Mouse (Mus musculus) lung, embryonic 16.5 days (tissue): ENCODE measurements around the gene Klhl35. TPM values are rescaled to one million over a fixed set of nuclear protein-coding genes. Genes with fewer than 3 reads are reported as not detected.

Experiments used
- ATAC-seq: fragments of 200-750 bp; cut with Nextera tagmentation; 2 replicates; pipeline ENCODE4 v1.8.0; 2017; ENCODE audit warnings: low read depth, mild to moderate bottlenecking, moderate library complexity
- H3K27ac ChIP-seq: fragments of 300-500 bp; sonication (generic); 2 replicates; pipeline ENCODE4 v1.5.1; 2014; ENCODE audit warnings: mild to moderate bottlenecking, control low read depth, low read length
- H3K27me3 ChIP-seq: fragments of 300-500 bp; sonication (generic); 2 replicates; pipeline ENCODE4 v1.6.1; 2014; ENCODE audit warnings: low read depth, low read length, mixed read lengths; ENCODE audit not compliant: control insufficient read depth, insufficient read depth
- H3K36me3 ChIP-seq: fragments of 300-500 bp; sonication (generic); 2 replicates; pipeline ENCODE4 v1.6.1; 2014; ENCODE audit warnings: low read length; ENCODE audit not compliant: control insufficient read depth, insufficient read depth
- H3K4me1 ChIP-seq: fragments of 300-500 bp; sonication (generic); replicated peaks from 2 replicates; pipeline ENCODE4 v1.6.1; 2014; ENCODE audit warnings: low read length, mixed read lengths; ENCODE audit not compliant: control insufficient read depth, insufficient read depth
- H3K4me2 ChIP-seq: fragments of 300-500 bp; sonication (generic); 2 replicates; pipeline ENCODE4 v1.6.1; 2014; ENCODE audit warnings: low read depth, low read length, control low read depth
- H3K4me3 ChIP-seq: fragments of 300-500 bp; sonication (generic); 2 replicates; pipeline ENCODE4 v1.5.1; 2014; ENCODE audit warnings: mild to moderate bottlenecking, low read length, control low read depth
- H3K9ac ChIP-seq: fragments of 300-500 bp; sonication (generic); 2 replicates; pipeline ENCODE4 v1.6.1; 2014; ENCODE audit warnings: low read length, control low read depth
- H3K9me3 ChIP-seq: fragments of 300-500 bp; sonication (generic); 2 replicates; pipeline ENCODE4 v1.6.1; 2016; ENCODE audit warnings: low read length; ENCODE audit not compliant: control insufficient read depth
- WGBS: fragments of 180-500 bp; shearing (Covaris S2); extraction: QIAGEN DNeasy Blood & Tissue Kit; methylation state at CpG from one replicate; pipeline ENCODE4 v1.1.7; 2014; 5-methylcytosine and 5-hydroxymethylcytosine counted together
- polyA plus RNA-seq: library from polyadenylated mRNA; unstranded; fragments of >200 nt; fragmentation: Nextera tagmentation; extraction: Ambion mirVana; gene quantifications from 2 replicates; pipeline ENCODE4 v1.2.1, GENCODE M21; 2015

Klhl35 gene
- polyA plus RNA-seq, 1 experiment from 2014 or later: 0.30 TPM

DNA sequence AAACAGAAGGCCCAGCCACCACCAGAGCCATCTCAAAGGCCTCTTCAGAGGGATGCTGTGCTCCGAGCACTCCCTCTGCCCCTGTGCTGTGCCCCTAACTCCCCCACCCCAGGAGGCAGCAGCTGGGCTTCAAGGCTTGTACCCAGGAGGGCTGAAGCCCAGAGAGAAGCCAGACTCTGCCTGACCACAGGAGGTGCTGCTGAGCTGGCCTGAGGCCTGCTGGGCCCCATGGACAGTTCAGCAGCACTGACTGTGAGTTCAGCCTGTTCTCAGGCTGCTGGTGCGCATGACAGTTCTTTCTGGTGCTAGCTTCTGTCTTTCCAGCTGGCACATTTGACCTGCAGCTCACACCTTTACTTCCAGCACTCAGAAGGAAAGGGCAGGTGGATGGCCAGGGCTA is 20.0 kb upstream of the Klhl35 start:
- no peak overlapping the region for H3K9ac ChIP-seq
- H3K27ac ChIP-seq: no peak overlapping the region
- H3K36me3 ChIP-seq: no peaks in the 10 kb centered on the region
- no peak overlapping the region for H3K4me3 ChIP-seq
- H3K27me3 ChIP-seq: no peaks in the 10 kb centered on the region
- no peak for ATAC-seq
- no peak overlapping the region for H3K4me2 ChIP-seq
- WGBS: 84% methylated on average over 2 of the region's 2 CpGs
- no peaks in the 10 kb centered on the region for H3K9me3 ChIP-seq
- peaks cover 13% of the 10 kb centered on the region for H3K4me1 ChIP-seq

- Histone ChIP-seq H3K4me1 (no peaks in the 10 kb centered on the region; the same call in 1 of the 2 replicates), H3K9ac (no peak overlapping the region), H3K27ac (no peak overlapping the region), H3K4me3 (no peak overlapping the region), H3K4me2 (no peak overlapping the region), H3K27me3 (no peaks in the 10 kb centered on the region), H3K36me3 (no peaks in the 10 kb centered on the region), H3K9me3 (no peaks in the 10 kb centered on the region)
- no peak for ATAC-seq
- 75% methylated on average over 5 of the region's 5 CpGs for WGBS
These were observed 18.5 kb upstream of the Klhl35 start for GRCm38 (mm10) chr7:99447323-99447722.

- WGBS: 65% methylated on average over 5 of the region's 5 CpGs
- no peak overlapping the region for H3K9ac ChIP-seq
- no peak overlapping the region for H3K4me3 ChIP-seq
- no peak overlapping the region for H3K27ac ChIP-seq
- H3K36me3 ChIP-seq: no peaks in the 10 kb centered on the region
- H3K27me3 ChIP-seq: no peaks in the 10 kb centered on the region
- H3K9me3 ChIP-seq: no peaks in the 10 kb centered on the region
- ATAC-seq: no peak
- no peak overlapping the region for H3K4me2 ChIP-seq
- no peaks in the 10 kb centered on the region for H3K4me1 ChIP-seq
These were observed 17.2 kb upstream of the Klhl35 start for GRCm38 (mm10) chr7:99448619-99449018.

DNA sequence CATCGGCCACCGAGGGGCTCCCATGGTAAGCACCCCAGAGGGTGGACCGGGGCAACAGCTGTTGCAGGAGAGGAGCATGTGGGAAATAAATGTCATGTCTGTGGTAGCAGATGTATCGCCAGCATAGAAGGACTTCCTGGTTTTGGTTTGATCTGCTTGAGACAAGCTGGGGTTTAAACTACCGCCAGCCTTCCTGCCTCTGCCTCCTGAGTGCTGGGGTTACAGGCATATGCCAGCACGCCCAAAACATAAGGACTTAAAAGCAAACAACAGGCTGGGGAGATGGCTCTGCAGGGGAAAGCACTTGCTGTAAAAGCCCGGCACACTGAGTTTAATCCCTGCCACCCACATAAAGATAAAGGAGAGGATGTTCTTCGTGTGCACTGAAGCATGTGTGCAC is 16.7 kb upstream of the Klhl35 start:
- Histone ChIP-seq H3K9me3 (no peaks in the 10 kb centered on the region), H3K27me3 (no peaks in the 10 kb centered on the region), H3K4me3 (no peak overlapping the region), H3K36me3 (no peaks in the 10 kb centered on the region), H3K4me1 (no peaks in the 10 kb centered on the region), H3K4me2 (no peak overlapping the region), H3K27ac (no peak overlapping the region), H3K9ac (no peak overlapping the region)
- ATAC-seq: no peak
- 54% methylated on average over 8 of the region's 8 CpGs for WGBS

- no peak overlapping the region for H3K27ac ChIP-seq
- H3K27me3 ChIP-seq: no peaks in the 10 kb centered on the region
- no peaks in the 10 kb centered on the region for H3K4me1 ChIP-seq
- ATAC-seq: no peak
- H3K9me3 ChIP-seq: no peaks in the 10 kb centered on the region
- no peak overlapping the region for H3K9ac ChIP-seq
- H3K4me2 ChIP-seq: no peak overlapping the region
- H3K4me3 ChIP-seq: no peak overlapping the region
- WGBS: 63% methylated on average over 3 of the region's 3 CpGs
- no peaks in the 10 kb centered on the region for H3K36me3 ChIP-seq
These were observed 16.1 kb upstream of the Klhl35 start for GRCm38 (mm10) chr7:99449751-99450150.

DNA sequence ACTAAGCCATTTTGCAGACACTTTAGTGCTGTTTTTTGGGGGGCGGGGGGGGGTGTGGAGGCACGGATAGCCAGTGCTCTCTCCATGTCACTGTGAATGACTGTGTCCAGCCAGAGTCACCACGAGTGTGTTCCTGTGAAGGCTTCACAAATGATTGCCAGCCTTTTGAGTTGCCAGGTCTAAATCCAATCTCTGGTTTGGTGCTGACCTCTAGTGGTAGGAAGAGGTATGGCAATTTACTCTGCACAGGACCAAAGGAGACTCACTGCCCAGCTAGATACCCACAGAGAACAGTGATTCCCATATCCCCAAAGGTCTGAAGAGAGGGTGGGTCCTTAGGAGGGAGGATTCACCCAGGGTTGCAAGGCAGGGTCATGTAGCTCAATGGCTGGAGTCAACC is 15.1 kb upstream of the Klhl35 start:
- no peak overlapping the region for H3K4me3 ChIP-seq
- no peaks in the 10 kb centered on the region for H3K27me3 ChIP-seq
- H3K9ac ChIP-seq: no peak overlapping the region
- no peak overlapping the region for H3K4me2 ChIP-seq
- ATAC-seq: peak; percentile 37; the same call in 1 of the 2 replicates
- no peaks in the 10 kb centered on the region for H3K4me1 ChIP-seq
- no peaks in the 10 kb centered on the region for H3K9me3 ChIP-seq
- H3K27ac ChIP-seq: no peak overlapping the region
- H3K36me3 ChIP-seq: no peaks in the 10 kb centered on the region
- 0% methylated on average over 3 of the region's 3 CpGs for WGBS

- no peak overlapping the region for H3K27ac ChIP-seq
- 75% methylated on average over 7 of the region's 7 CpGs for WGBS
- no peaks in the 10 kb centered on the region for H3K9me3 ChIP-seq
- no peak for ATAC-seq
- H3K4me1 ChIP-seq: no peaks in the 10 kb centered on the region
- H3K4me2 ChIP-seq: no peak overlapping the region
- no peak overlapping the region for H3K4me3 ChIP-seq
- H3K36me3 ChIP-seq: no peaks in the 10 kb centered on the region
- H3K27me3 ChIP-seq: no peaks in the 10 kb centered on the region
- no peak overlapping the region for H3K9ac ChIP-seq
These were observed 12.9 kb upstream of the Klhl35 start for GRCm38 (mm10) chr7:99452859-99453258.

DNA sequence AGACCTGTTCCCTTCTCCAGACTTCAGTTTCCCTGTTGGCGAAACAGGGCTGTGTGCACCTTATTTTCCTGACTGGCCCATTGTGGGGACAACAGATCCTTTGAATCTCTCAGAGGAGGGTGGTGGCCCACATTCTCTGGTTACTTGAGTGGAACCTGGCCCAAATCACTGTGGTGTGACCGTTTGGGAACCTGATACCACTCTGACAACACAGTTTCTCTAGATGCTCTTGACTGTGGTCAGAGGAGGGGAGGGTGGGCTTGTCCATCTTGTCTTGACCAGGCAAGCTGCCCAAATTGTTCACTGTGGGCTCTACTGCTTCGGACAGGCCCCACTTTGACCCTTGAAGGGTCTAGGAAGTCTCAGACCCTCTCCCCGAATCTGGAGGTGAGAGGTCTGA is 11.8 kb upstream of the Klhl35 start:
- no peak overlapping the region for H3K9ac ChIP-seq
- no peak for ATAC-seq
- H3K27me3 ChIP-seq: no peaks in the 10 kb centered on the region
- no peak overlapping the region for H3K4me3 ChIP-seq
- no peak overlapping the region for H3K27ac ChIP-seq
- no peaks in the 10 kb centered on the region; the same call in 1 of the 2 replicates for H3K36me3 ChIP-seq
- H3K4me2 ChIP-seq: no peak overlapping the region
- 63% methylated on average over 4 of the region's 4 CpGs for WGBS
- no peaks in the 10 kb centered on the region for H3K4me1 ChIP-seq
- H3K9me3 ChIP-seq: no peaks in the 10 kb centered on the region

- 86% methylated on average over 8 of the region's 8 CpGs for WGBS
- no peak overlapping the region for H3K4me2 ChIP-seq
- H3K27ac ChIP-seq: no peak overlapping the region
- no peak overlapping the region for H3K4me3 ChIP-seq
- H3K9me3 ChIP-seq: no peaks in the 10 kb centered on the region
- H3K36me3 ChIP-seq: no peaks in the 10 kb centered on the region; the same call in 1 of the 2 replicates
- H3K9ac ChIP-seq: no peak overlapping the region
- H3K4me1 ChIP-seq: no peaks in the 10 kb centered on the region
- no peaks in the 10 kb centered on the region for H3K27me3 ChIP-seq
- no peak for ATAC-seq
These were observed 7.0 kb upstream of the Klhl35 start for GRCm38 (mm10) chr7:99458849-99459248.
